Mouse (Mus musculus): ENCODE measurements around the gene Tas1r3. TPM values are rescaled to one million over a fixed set of nuclear protein-coding genes. Genes with fewer than 3 reads are reported as not detected.

Tas1r3 gene
- polyA plus RNA-seq, 1 experiment from 2014 or later, result 0.09 TPM

DNA sequence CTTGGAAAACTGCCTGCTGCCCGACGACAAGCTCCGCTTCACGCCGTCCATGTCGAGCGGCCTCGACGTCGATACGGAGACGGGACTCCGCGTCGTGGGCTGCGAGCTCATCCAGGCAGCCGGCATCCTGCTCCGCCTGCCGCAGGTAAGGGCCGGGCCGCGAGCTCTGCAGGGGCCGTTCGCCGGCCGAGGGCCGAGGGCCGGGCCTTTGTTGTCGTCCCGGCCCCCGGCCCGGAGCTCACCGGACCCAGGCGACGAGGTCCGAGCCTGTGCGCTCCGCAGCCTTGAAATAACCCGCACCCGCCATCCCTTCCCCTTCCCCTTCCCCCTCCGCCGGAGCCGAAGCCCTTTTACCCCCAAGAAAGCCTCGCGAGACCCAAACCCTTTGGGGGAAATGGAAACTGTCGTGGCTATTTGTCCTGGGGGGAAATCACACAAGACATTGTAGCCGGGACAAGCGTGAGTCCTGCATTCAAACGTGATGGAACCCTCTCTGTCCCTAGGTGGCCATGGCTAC lies 50.4 kb downstream of the Tas1r3 start:
- ATAC-seq, result peak; percentile 38
- Histone ChIP-seq H3K36me3 (replicated peaks; ENCODE audit: insufficient read depth, low read length) (peaks cover 75% of the 10 kb centered on the region), H3K4me1 (ENCODE audit: insufficient read depth) (peaks cover 22% of the 10 kb centered on the region), H3K4me2 (ENCODE audit: low read depth, low read length) (peak overlapping the region; percentile 95), H3K9me3 (ENCODE audit: low read length) (no peaks in the 10 kb centered on the region), H3K4me3 (ENCODE audit: low read depth, low read length) (peak overlapping the region; percentile 100), H3K9ac (replicated peaks) (peak overlapping the region; percentile 100), H3K27me3 (ENCODE audit: insufficient read depth, low read length) (no peaks in the 10 kb centered on the region), H3K27ac (ENCODE audit: low read depth) (peak overlapping the region; percentile 95)
- DNase-seq, result peak; percentile 63
- no peak for TF ChIP-seq CTCF (IDR thresholded peaks at IDR 0.05; ENCODE audit: low read depth)
- under 1% methylated on average over 49 of the region's 49 CpGs for WGBS (ENCODE audit: insufficient replicate concordance)

DNA sequence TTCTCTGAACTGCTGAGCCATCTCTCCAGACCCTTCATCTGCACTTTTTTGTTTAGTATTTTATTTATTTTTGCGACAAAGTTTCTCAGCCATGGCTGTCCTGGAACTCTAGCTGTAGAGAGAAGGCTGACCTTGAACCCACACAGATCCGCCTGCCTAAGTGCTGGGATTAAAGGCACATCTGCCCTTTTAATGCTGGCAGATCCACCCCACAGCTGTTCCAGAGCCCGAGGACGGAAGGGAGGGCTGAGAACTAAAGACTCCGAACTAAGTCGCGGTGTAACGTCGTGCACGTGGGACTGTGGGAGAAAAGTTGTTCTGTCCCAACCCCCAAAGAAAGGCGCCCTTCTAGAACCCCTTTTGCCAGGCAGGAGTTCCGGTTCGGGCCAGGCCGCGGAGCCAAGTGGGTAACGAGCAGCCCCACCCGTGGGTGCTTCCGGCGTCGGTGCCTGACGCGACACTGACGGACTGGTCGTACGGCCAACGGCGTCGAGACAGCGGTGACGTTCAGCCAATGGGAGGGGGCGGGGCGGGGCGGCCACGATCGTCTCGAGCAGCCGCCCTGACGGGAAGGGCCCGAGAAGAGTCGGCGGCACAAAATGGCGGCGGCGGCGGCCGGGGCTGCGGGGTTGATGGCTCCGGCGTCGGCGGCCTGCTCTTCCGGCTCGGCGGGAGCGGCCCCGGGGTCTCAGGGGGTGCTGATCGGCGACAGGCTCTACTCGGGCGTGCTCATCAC lies 51.1 kb downstream of the Tas1r3 start, which contains the start of gene Ccnl2:
Gene Ccnl2, plus strand, starts transcription at position 561 of the 736 bp plus-strand sequence.
- WGBS (ENCODE audit: insufficient replicate concordance), result under 1% methylated on average over 50 of the region's 60 CpGs
- Histone ChIP-seq H3K4me2 (ENCODE audit: low read depth, low read length) (peak within 1 kb of the TSS; percentile 95), H3K9me3 (ENCODE audit: low read length) (no peaks in the 10 kb centered on the region), H3K27ac (ENCODE audit: low read depth) (peak within 1 kb of the TSS; percentile 96), H3K27me3 (ENCODE audit: insufficient read depth, low read length) (no peaks in the 10 kb centered on the region), H3K36me3 (replicated peaks; ENCODE audit: insufficient read depth, low read length) (peaks cover 75% of the 10 kb centered on the region), H3K4me3 (ENCODE audit: low read depth, low read length) (peak within 1 kb of the TSS; percentile 100), H3K9ac (replicated peaks) (peak within 1 kb of the TSS; percentile 100), H3K4me1 (ENCODE audit: insufficient read depth) (peaks cover 22% of the 10 kb centered on the region)
- ATAC-seq (peak; percentile 99), DNase-seq (peak; percentile 98)
- TF ChIP-seq CTCF (IDR thresholded peaks at IDR 0.05; ENCODE audit: low read depth) (no peak), EP300 (IDR thresholded peaks at IDR 0.05; ENCODE audit: low read depth) (peak; percentile 26; the same call in 1 of the 2 replicates)

Small RNA genes within 50 kb of the gene (microRNA-seq; reads per million reads assigned to microRNA genes)
- gene Gm22991, result not detected

Other genes with a start within 250 kb of the Tas1r3 start
- gene Cdk11b, start 238.5 kb downstream of the Tas1r3 start, polyA plus RNA-seq (2015; fragmentation: Nextera tagmentation; extraction: Ambion mirVana), result 22.8 and 24.9 TPM in 2 replicates
- not detected in 2 replicates for gene Gm10563, start 218.0 kb downstream of the Tas1r3 start, polyA plus RNA-seq (2015; fragmentation: Nextera tagmentation; extraction: Ambion mirVana)
- gene Mmp23, start 210.0 kb downstream of the Tas1r3 start, polyA plus RNA-seq (2015; fragmentation: Nextera tagmentation; extraction: Ambion mirVana), result 5.9 and 6.8 TPM in 2 replicates
- gene Mib2, start 194.2 kb downstream of the Tas1r3 start, polyA plus RNA-seq (2015; fragmentation: Nextera tagmentation; extraction: Ambion mirVana), result 3.4 and 4.3 TPM in 2 replicates
- gene Fndc10, start 169.0 kb downstream of the Tas1r3 start, polyA plus RNA-seq (2015; fragmentation: Nextera tagmentation; extraction: Ambion mirVana), result 0.27 and 0.41 TPM in 2 replicates
- gene Ssu72, start 158.6 kb downstream of the Tas1r3 start, polyA plus RNA-seq (2015; fragmentation: Nextera tagmentation; extraction: Ambion mirVana), result 66.6 and 66.9 TPM in 2 replicates
- gene Tmem240, start 128.6 kb downstream of the Tas1r3 start, polyA plus RNA-seq (2015; fragmentation: Nextera tagmentation; extraction: Ambion mirVana), result 0.02 and 0.06 TPM in 2 replicates
- gene Atad3a, start 102.3 kb downstream of the Tas1r3 start, polyA plus RNA-seq (2015; fragmentation: Nextera tagmentation; extraction: Ambion mirVana), result 44.7 and 45.0 TPM in 2 replicates
- gene Vwa1, start 88.7 kb downstream of the Tas1r3 start, polyA plus RNA-seq (2015; fragmentation: Nextera tagmentation; extraction: Ambion mirVana), result 0.25 and 0.28 TPM in 2 replicates
- gene Tmem88b, start 77.5 kb downstream of the Tas1r3 start, polyA plus RNA-seq (2015; fragmentation: Nextera tagmentation; extraction: Ambion mirVana), result 0.21 and 0.40 TPM in 2 replicates
- 0.34 and 0.46 TPM in 2 replicates for gene Ankrd65, start 72.9 kb downstream of the Tas1r3 start, polyA plus RNA-seq (2015; fragmentation: Nextera tagmentation; extraction: Ambion mirVana)
- gene Mrpl20, start 60.5 kb downstream of the Tas1r3 start, polyA plus RNA-seq (2015; fragmentation: Nextera tagmentation; extraction: Ambion mirVana), result 167 and 171 TPM in 2 replicates
- gene Ccnl2, start 50.9 kb downstream of the Tas1r3 start, polyA plus RNA-seq (2015; fragmentation: Nextera tagmentation; extraction: Ambion mirVana), result 47.7 and 52.5 TPM in 2 replicates
- 89.9 and 92.7 TPM in 2 replicates for gene Aurkaip1, start 32.1 kb downstream of the Tas1r3 start, polyA plus RNA-seq (2015; fragmentation: Nextera tagmentation; extraction: Ambion mirVana)
- gene Mxra8, start 23.7 kb downstream of the Tas1r3 start, polyA plus RNA-seq (2015; fragmentation: Nextera tagmentation; extraction: Ambion mirVana), result 13.7 and 14.4 TPM in 2 replicates
- 5.1 and 5.7 TPM in 2 replicates for gene Dvl1, start 16.0 kb downstream of the Tas1r3 start, polyA plus RNA-seq (2015; fragmentation: Nextera tagmentation; extraction: Ambion mirVana)
- gene Cptp, start 6.1 kb upstream of the Tas1r3 start, polyA plus RNA-seq (2015; fragmentation: Nextera tagmentation; extraction: Ambion mirVana), result 8.1 and 8.4 TPM in 2 replicates
- gene Ints11, start 6.2 kb upstream of the Tas1r3 start, polyA plus RNA-seq (2015; fragmentation: Nextera tagmentation; extraction: Ambion mirVana), result 14.9 and 17.4 TPM in 2 replicates
- gene Pusl1, start 28.4 kb upstream of the Tas1r3 start, polyA plus RNA-seq (2015; fragmentation: Nextera tagmentation; extraction: Ambion mirVana), result 14.1 and 15.3 TPM in 2 replicates
- gene Acap3, start 28.5 kb upstream of the Tas1r3 start, polyA plus RNA-seq (2015; fragmentation: Nextera tagmentation; extraction: Ambion mirVana), result 2.1 and 2.8 TPM in 2 replicates
- 45.9 and 56.7 TPM in 2 replicates for gene Ube2j2, start 80.5 kb upstream of the Tas1r3 start, polyA plus RNA-seq (2015; fragmentation: Nextera tagmentation; extraction: Ambion mirVana)
- gene C1qtnf12, start 99.0 kb upstream of the Tas1r3 start, polyA plus RNA-seq (2015; fragmentation: Nextera tagmentation; extraction: Ambion mirVana), result 39.5 and 39.7 TPM in 2 replicates
- 3.5 and 4.7 TPM in 2 replicates for gene B3galt6, start 129.3 kb upstream of the Tas1r3 start, polyA plus RNA-seq (2015; fragmentation: Nextera tagmentation; extraction: Ambion mirVana)
- 91.5 and 94.2 TPM in 2 replicates for gene Sdf4, start 129.5 kb upstream of the Tas1r3 start, polyA plus RNA-seq (2015; fragmentation: Nextera tagmentation; extraction: Ambion mirVana)
- gene Tnfrsf4, start 150.5 kb upstream of the Tas1r3 start, polyA plus RNA-seq (2015; fragmentation: Nextera tagmentation; extraction: Ambion mirVana), result 0.26 and 0.36 TPM in 2 replicates
- 0.78 and 1.2 TPM in 2 replicates for gene Tnfrsf18, start 162.8 kb upstream of the Tas1r3 start, polyA plus RNA-seq (2015; fragmentation: Nextera tagmentation; extraction: Ambion mirVana)
- gene Ttll10, start 196.1 kb upstream of the Tas1r3 start, polyA plus RNA-seq (2015; fragmentation: Nextera tagmentation; extraction: Ambion mirVana), result 0.15 and 0.31 TPM in 2 replicates
- gene 9430015G10Rik, start 246.6 kb upstream of the Tas1r3 start, polyA plus RNA-seq (2015; fragmentation: Nextera tagmentation; extraction: Ambion mirVana), result 3.1 and 3.9 TPM in 2 replicates